Mouse (Mus musculus): Measurements from ENCODE around the gene Tusc2.
"Not testable (repeated sequence)": the region's sequence is repeated elsewhere in the genome, so short reads cannot be mapped to it uniquely, and the experiment has no call there.

Tusc2 gene

DNA sequence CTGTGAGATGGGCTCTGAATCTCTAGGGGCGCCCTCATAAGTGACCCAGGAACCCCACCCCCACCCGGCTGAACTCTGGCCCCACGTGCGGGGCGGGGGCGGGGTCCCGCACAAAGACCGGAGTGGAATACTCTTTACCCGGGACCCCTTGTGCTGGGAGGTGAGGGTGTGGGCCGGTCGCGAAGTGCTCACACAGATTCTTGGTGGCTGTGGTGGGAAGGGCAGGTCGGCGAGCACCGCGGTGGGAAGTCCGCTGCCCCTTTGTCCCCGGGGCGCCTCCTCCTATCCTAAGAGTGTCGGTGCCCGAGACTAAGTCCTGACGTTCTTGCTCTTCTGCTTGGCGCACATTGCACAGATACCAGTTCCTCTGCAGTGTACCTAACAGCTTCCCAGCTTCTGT is 6.2 kb downstream of the Tusc2 start:
- DNase-seq = no peak

DNA sequence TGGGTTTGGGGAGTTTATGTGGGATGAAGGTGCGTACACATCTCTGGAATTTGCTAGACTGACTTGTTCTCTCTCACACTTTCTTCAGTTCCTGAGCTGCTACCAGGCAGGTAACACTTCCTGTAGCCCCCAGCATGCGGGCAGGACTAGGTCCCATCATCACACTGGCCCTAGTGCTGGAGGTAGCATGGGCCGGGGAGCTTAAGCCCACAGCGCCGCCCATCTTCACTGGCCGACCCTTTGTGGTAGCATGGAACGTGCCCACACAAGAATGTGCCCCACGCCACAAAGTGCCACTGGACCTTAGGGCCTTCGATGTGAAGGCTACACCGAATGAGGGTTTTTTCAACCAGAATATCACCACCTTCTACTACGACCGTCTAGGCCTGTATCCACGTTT is 7.0 kb downstream of the Tusc2 start:
- DNase-seq = peak; percentile 94

DNA sequence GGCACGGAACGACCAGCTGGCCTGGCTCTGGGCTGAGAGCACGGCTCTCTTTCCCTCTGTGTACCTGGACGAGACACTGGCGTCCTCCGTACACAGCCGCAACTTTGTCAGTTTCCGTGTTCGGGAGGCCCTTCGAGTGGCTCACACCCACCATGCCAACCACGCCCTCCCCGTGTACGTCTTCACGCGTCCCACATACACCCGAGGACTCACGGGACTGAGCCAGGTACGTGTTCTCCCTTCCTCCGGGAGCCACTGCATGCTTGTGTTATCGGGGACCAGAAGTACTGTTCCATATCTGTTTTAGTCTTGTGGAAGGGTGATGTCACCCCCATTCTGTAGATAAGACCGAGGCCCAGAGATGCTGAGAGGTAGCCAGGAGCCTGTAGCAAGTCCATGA is 7.8 kb downstream of the Tusc2 start:
- DNase-seq = no peak

DNA sequence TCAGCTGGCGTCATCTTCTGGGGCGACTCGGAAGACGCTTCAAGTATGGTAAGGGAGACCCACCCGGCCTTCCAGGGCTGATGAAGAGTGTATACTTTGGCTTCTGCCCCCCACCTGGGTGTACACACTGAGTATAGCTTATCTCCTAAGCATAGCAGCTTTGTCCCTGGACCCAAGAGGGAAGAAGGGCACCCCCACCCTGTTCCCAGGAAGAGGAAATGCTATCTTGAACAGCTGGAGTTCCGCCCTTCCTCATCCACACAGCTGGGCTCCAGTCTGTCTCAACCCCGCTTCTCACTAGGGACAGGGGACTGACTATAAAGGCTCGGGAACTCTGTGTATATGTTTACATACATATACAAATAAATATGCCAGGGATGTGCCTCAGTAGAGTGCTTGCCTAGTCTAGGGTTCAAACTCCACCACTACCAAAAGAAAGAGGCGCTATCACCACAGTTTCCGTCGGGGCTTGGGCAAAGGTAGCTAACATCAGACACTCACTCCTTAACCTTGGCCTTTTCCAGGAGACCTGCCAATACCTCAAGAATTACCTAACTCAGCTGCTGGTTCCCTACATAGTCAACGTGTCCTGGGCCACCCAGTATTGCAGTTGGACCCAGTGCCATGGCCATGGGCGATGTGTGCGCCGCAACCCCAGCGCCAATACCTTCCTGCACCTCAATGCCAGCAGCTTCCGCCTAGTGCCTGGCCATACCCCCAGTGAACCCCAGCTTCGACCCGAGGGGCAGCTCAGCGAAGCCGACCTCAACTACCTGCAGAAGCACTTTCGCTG is 8.7 kb downstream of the Tusc2 start:
- DNase-seq = peak; percentile 98

DNA sequence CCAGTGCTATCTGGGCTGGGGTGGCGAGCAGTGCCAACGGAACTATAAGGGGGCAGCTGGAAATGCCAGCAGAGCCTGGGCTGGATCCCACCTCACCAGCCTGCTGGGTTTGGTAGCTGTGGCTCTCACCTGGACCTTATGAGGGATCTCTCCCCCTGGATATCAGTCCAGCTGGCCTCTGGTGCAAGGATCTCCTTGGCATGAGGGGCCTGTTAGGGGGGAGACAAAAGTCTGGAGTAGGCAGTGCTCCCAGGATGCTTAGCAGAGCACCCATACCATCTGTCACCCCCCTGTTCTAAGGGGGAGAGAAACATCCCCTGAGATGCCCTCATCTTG is 9.2 kb downstream of the Tusc2 start:
- peak; percentile 95 for DNase-seq

DNA sequence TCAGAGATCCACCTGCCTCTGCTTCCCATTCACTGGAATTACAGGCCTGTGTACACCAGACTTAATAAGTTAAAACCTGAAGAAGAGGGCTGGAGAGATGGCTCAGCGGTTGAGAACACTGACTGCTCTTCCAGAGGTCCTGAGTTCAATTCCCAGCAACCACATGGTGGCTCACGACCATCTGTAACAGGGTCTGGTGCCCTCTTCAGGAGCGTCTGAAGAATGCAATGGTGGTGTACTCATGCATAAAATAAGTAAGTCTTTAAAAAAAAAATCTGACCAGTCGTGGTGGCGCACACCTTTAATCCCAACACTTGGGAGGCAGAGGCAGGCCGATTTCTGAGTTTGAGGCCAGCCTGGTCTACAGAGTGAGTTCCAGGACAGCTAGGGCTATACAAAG is 10.7 kb downstream of the Tusc2 start:
- not testable (repeated sequence) for DNase-seq

DNA sequence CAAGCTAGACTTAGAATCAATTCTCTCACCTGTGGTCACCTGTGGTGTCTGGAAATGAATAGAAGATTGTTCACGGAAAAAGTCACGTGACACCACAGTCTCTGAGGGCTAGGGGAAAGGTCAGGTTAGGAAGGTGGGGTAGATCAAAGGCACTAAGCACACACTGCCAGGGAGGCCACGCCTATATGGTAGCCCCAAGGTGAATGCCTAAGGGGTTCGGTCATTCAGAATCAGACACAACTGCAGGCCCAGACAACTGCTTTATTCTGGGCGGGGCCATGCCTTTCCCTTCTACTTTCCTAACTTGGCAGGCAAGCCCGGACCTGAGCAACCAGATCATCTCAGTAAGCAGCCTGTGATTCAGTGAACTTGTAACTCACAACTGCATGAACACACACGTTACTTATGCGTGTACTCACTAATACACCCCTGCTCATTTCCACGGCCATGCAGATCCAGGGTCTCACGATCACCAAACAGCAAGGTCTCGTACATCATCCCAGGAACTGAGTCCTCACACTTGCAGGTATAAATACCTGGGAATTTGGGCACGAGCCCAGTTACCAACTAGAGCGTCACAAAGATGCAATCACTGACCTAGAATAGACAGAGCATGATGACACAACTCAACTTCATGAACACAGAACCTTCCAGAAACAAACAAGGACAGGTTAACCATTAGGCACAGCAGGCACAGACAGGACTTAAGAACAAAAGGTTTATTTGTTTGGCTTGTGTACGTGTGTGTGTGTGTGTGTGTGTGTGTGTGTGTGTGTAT is 12.7 kb downstream of the Tusc2 start:
- no peak for DNase-seq

DNA sequence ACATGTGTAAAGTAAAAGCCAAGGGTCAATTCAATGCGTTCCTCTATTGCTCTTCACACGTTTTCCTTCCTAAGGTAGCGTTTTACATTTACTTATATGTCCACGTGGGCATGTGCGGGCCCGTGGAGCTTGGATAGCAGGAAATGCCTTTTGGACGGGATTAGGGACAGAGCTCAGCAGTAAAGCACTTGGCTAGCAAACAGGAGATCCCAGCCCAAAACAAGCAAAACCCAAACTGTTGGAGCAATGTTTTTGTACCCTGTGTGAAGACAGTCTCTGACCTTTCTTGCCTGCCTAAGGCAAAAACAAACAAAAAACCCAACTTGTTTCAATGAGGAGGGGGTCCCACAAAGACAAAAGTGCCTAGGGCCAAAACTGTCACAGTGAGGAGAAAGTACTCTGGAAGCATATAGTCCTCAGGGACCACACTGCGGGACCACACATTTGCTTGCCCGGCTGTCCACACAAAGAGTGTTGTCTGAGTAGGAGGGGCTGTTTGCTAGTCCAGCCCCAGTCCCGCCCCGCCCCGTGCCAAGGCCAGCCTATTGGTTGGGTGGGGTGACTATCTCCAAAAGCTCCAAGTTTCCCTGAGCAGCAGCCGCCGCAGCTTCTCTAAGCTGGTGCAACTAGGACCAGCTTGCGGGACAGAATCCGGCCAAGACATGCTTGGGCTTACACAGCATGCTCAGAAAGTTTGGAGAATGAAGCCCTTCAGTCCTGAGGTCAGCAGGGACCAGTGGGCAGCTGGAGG is 13.5 kb downstream of the Tusc2 start, which contains the start of gene Hyal1:
Gene Hyal1, plus strand, starts transcription at position 571 of the 751 bp plus-strand sequence.
- DNase-seq = peak; percentile 99

DNA sequence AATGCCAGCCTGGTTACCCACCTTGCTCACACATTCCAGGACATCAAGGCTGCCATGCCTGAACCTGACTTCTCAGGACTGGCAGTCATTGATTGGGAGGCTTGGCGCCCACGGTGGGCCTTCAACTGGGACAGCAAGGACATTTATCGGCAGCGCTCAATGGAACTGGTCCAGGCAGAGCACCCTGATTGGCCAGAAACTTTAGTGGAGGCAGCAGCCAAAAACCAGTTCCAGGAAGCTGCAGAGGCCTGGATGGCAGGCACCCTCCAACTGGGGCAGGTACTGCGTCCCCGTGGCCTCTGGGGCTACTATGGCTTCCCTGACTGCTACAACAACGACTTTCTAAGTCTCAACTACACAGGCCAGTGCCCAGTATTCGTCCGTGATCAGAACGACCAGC is 14.8 kb downstream of the Tusc2 start:
- DNase-seq = no peak

DNA sequence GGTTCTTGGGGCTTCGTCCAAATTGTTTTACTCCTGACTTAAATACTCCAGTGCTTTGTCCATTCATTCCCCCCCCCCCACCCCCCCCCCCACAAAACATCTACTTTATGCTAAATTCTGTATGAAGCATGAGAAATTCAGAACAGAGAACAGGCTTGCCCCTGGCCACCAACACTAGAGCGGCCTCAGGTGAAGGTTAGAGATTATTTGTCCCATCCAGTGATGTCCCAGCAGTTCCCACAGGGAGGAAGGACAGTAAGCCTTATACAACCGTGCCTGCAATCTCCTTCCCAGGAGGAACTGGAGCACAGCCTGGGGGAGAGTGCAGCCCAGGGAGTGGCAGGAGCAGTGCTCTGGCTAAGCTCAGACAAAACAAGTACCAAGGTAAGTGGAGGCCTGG is 15.5 kb downstream of the Tusc2 start, which contains the start of gene Naa80:
Gene Naa80, plus strand, starts transcription at position 301 of the 400 bp plus-strand sequence.
- no peak for DNase-seq

DNA sequence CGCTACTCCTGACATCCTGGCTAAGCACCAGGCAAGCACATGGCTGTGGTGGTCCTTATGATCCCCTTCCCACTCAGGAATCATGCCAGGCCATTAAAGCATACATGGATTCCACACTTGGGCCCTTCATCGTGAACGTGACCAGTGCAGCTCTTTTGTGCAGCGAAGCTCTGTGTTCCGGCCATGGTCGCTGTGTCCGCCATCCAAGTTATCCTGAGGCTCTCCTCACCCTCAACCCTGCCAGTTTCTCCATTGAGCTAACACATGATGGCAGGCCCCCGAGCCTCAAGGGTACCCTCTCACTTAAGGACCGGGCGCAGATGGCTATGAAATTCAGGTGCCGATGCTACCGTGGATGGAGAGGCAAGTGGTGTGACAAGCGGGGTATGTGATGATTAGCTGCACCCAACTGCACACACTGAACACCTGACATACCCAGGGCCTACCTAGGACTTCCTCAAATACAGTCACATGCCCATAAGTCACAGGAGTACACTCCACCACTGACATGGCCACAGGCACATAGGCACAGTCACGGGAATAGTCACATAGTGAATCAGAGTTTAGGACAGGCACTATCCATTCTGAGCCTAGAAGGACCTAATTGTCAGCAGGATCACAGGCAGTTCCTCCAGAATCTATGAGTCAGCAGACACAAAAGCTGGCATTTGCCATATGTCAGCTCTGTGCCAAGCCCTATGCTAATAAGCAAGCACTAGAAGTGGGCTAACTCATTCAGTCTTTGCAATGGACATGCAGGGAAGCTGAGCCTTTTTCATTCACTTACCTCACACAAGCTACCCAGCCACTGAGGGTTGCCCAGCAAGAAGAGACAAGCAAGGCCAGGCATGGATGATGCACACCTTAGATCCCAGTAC is 16.2 kb downstream of the Tusc2 start:
- peak; percentile 95 for DNase-seq

DNA sequence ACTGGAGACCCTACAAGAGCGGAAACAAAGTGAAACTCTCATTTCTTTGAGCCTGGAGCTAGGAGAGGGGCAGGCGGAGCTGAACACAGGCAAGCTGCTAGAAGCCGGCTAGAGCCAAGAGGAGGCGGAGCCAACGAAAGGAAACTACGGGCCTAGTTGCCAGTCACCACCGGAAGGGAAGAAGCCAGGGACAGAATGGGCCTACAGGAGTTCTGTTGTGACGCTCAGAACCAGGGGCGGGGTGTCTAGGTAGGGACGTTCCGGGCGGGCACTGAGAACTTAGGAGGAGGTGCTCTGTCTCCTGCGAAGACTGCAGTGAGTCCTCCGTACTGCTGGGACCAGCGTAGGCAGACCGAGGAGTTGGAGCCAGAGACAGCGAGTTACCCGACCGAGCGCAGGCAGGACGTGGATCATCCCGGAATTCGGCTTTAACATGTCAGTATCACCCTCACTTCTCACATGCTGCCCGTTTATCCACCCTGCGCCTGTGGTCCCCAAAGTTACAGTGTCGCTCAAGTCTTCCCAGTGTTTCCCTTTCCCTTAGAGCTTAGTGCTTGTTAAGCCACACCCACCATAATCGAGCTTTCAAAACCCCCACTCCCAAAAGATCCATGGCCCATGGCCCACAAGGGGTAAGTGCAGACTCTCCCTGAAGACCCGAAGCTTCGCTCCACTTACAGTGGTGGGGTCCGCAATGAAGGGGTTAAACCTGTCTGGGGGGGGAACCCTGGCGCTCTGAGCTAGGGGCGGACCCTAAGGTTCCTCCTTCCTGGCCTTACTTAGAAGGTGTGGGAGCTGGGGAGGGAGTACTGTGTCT is 17.7 kb downstream of the Tusc2 start, which contains the start of gene Hyal3:
Gene Hyal3, plus strand, starts transcription at position 318 of the 817 bp plus-strand sequence.
- DNase-seq = peak; percentile 99

DNA sequence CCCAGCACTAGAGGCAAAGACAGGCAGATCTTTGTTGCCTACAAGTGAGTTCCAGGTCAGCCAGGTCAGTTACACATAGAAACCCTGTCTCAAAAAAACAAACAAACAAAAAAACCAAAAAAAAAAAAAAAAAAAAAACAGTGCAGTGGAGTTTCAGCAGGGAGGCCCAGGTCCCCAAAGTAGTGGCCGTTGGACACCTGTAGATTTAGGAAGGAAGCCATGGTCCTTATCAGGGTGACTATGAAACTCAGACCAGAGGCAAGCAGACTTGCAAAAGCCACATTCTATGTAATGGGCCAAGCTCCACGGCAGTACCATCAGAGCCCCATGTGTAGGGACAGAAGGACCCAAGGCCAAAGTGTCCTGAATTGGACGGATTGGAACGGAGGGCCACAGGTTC is 18.5 kb downstream of the Tusc2 start:
- no peak for DNase-seq

DNA sequence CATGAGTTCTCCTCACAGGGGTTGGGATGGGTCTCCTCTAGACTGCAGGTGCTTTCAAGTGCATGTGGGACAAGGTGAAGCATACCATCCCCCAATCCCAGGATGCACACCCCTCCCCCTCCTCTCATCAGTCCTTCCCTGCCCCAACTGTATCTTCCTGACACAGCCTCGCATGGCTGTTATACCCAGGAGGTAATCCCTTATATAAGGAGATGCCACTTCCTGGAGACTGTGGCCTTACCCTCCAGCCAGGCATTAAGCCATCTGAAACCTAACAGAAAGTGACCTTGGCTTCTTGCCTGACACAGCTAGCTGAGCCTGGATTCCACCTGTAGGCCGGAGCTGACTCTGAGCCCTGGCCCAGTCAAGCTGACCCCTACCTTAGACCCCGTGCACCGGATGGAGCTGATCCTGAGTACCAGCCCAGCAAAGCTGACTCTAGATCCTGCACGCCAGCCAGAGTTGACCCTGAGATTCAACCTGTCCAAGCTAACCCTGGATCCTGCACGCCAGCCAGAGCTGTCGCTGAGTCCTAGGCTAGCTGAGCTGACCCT is 19.5 kb downstream of the Tusc2 start:
- DNase-seq = peak; percentile 94

DNA sequence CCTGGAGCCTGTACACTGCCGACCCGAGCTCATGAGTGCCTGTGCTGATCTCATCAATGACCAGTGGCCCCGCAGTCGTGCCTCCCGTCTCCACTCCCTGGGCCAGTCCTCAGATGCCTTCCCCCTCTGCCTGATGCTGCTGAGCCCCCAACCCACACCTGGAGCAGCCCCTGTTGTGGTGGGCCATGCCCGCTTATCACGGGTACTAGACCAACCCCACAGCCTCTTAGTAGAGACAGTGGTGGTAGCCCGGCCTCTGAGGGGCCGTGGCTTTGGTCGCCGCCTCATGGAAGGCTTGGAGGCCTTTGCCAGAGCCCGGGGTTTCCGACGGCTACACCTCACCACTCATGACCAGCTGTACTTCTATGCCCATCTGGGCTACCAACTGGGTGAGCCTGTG is 20.1 kb downstream of the Tusc2 start:
- peak; percentile 94 for DNase-seq

DNA sequence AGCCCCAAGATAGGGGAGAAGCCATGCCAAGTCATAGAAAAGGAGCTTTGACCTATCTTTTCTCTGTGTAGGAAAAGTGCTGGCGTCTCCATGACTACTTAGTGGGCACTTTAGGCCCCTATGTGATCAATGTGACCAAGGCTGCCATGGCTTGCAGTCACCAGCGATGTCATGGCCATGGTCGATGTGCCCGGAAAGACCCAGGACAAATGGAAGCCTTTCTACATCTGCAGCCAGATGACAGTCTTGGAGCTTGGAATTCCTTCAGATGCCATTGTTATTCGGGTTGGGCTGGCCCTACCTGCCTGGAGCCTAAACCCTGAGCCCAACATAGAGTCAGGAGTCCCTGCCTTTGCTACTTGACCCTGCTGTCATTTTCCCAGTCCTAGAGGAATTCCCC is 23.4 kb downstream of the Tusc2 start:
- no peak for DNase-seq

DNA sequence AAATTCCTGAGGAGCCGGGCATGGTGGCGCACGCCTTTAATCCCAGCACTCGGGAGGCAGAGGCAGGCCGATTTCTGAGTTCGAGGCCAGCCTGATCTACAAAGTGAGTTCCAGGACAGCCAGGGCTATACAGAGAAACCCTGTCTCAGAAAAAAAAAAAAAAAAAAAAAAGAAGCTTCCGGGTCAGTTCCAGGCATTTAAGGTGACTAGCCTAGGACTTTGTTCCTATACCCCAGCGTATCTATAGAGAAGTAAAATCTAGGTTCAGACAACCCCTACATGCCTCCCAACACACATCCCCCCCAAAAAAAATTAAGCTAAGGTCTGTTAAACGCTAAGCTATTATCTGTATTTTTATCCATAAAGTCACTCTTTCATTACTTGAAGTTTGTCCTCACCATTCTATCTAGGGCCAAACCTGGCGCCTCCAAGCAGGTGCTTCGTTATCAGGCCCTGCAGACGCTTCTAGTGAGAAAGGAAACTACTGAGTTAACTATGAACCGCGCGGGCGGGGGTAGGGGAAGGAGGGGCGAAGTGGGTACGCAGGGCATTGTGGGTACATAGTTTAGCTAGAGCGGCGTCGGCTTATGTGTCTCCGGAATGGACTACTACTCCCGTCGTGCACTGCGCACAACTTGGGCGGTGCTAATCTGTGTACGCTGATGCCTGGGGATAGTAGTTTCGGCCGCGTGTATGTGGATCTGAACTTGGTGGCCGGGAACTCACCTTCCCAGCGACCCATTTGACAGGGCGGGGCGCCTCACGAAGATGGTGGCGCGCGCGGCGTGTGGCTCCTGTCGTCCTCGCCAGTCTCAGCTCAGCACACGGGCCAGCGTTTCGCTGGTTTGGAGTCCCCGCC is 24.1 kb downstream of the Tusc2 start, which contains the start of gene Ifrd2:
Gene Ifrd2, plus strand, starts transcription at position 669 of the 859 bp plus-strand sequence.
- peak; percentile 100 for DNase-seq

DNA sequence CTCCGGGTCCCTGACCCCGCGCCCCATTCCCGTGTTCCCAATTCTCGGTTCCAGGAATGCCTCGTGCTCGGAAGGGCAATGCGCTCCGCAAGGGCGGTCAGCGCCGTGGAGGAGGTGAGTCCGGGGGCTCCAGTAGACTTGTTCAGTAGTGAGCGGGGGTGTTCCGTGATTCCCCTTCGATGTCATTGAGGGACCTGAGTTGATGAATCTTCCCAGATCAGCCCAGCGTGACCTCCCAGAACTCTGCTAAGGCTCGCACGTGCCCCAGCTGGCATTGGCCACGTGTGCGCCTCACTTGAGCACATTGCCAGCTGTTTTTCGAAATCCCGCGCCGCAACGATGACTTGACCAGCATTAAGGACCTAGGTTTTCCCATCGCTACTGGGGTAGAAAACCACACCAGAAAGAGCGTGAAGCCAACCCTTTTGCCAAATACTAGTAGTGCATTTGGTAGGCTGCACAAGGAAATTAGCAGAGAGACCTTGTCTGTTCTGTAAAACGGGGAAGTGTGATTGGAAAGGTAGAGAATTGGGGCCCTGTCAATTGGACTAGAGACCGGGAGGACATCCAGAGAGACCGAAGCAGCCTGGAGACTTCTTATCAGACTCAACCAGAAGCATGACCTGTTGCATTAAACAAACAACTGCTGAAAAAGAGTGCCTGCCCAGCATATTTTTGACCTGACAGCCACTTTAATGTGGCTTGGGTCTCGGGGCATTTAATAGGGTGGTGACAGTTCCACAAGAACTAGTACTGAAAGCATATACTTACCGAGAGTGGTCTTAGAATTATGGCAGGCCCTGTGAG is 25.0 kb downstream of the Tusc2 start:
- DNase-seq = no peak
